Mouse (Mus musculus) right cerebral cortex, postnatal 25 days (tissue): Measurements from ENCODE around the gene Flnb.

Experiments
- DNase-seq: peaks from one replicate; pipeline ENCODE4 v3.0.0; 2022

The Flnb gene

DNA sequence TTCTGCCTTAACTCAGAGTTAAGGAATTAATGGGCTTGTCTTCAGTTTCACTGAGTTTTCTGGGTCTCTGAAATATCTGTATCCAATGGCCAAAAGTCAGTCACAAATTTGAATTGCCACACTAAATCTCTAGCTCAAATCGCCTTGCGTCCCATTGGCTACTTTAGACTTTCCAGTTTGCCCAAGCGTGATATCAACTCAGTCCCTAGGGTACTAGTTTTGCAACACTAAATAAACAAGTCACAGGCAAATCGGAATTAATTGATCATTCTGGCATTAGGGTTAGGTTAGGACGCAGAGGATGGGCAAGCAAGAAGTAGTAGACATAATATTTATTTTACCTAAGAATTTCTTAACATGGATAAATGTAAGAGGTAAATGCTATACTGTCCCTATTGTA, 182.5 kb downstream of the Flnb start:
- DNase-seq, result no peak
